Mouse (Mus musculus) T-helper 1 cell (primary cell): ENCODE measurements around the gene Mki67.

ENCODE experiments used
- in situ Hi-C: fragments of 300-600 bp; cut with MboI, MseI; formaldehyde crosslinking; loops from one replicate; pipeline ENCODE4 v1.15.1; 2025; ENCODE audit warnings: high pct_unique_total_duplicates

The Mki67 gene

GRCm38 (mm10) chr7:135715642-135716444 is at the start of gene Mki67:
Mki67 (minus strand) TSS chr7:135716361.
- in situ Hi-C loops = no loop called here

GRCm38 (mm10) chr7:135763311-135763710 is 47.1 kb upstream of the Mki67 start:
- in situ Hi-C loops = no loop called here

GRCm38 (mm10) chr7:135758754-135759510 is 42.8 kb upstream of the Mki67 start:
- in situ Hi-C loops = loop anchor here (10.0 kb wide), 2 partner anchors 604 to 854 kb away; no protein-coding TSS in a partner anchor

DNA sequence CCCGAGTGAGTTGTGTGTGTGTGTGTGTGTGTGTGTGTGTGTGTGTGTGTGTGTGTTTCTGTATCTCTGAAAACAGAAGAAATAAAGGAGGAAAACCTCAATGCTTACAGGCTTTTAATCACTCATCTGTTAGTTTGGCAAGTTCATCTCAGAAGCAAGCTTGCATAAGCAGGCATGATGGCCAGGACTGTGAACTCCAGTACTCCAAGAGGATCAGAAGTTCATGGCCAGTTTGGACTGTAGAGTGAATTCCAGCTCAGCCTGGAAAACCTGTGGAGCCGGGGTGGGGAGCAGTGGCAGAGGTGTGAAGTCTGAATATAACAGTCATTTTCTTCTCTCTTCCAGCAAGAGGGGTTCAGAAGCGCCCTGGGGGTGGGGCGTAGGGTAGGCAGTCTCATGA is 42.0 kb upstream of the Mki67 start:
- in situ Hi-C loops = loop anchor here (10.0 kb wide), 2 partner anchors 603 to 853 kb away; no protein-coding TSS in a partner anchor

- in situ Hi-C loops = loop anchor here (10.0 kb wide), 2 partner anchors 602 to 852 kb away; no protein-coding TSS in a partner anchor
Observed at GRCm38 (mm10) chr7:135756984-135757586, 40.9 kb upstream of the Mki67 start.

DNA sequence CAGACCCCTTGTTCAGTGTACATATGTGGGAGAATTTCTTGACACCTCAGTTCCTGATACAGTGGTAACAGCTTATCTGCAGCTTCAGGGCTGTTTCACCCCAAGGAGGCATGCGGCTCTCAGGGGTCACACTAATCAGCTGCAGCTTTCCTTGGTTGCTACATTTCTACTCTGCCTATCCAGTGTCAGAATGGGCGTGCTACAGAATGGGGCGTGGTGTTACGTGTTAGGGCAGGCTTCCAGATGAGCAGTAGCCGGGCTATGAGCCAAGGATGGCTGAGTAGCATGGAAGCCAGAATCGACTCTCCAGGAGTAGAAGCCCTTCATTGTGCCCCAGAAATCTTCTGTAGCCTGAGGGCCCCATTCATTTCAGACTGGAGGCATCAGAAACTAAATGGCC is 32.8 kb upstream of the Mki67 start:
- in situ Hi-C loops = no loop called here

- in situ Hi-C loops = no loop called here
Observed at GRCm38 (mm10) chr7:135747072-135747471, 30.9 kb upstream of the Mki67 start.

GRCm38 (mm10) chr7:135746528-135746927 is 30.4 kb upstream of the Mki67 start:
- in situ Hi-C loops = no loop called here

- in situ Hi-C loops = no loop called here
Observed at GRCm38 (mm10) chr7:135745091-135745490, 28.9 kb upstream of the Mki67 start.

DNA sequence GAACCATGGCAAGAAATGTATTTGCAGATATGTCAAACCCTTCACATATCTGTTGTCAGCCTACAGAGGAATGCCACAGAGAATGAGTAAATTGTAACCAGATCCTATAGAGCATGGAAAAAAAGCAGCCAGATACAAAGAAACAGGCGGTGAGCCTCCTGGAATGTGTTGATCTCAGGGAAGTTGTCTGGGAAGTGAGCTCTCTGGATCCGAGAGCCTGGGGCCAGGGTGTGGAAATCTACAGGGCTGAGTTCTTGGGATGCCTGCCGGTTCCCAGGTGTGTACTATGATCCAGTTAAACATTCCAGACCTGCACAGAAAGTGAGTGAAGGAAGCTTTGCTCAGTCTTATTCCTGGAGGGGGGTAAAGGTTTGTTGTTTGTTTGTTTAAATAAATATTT is 24.3 kb upstream of the Mki67 start:
- in situ Hi-C loops = no loop called here

GRCm38 (mm10) chr7:135736581-135736886 is 20.4 kb upstream of the Mki67 start:
- in situ Hi-C loops = loop anchor here (5.0 kb wide), 1 partner anchor 54 kb away; no protein-coding TSS in a partner anchor

DNA sequence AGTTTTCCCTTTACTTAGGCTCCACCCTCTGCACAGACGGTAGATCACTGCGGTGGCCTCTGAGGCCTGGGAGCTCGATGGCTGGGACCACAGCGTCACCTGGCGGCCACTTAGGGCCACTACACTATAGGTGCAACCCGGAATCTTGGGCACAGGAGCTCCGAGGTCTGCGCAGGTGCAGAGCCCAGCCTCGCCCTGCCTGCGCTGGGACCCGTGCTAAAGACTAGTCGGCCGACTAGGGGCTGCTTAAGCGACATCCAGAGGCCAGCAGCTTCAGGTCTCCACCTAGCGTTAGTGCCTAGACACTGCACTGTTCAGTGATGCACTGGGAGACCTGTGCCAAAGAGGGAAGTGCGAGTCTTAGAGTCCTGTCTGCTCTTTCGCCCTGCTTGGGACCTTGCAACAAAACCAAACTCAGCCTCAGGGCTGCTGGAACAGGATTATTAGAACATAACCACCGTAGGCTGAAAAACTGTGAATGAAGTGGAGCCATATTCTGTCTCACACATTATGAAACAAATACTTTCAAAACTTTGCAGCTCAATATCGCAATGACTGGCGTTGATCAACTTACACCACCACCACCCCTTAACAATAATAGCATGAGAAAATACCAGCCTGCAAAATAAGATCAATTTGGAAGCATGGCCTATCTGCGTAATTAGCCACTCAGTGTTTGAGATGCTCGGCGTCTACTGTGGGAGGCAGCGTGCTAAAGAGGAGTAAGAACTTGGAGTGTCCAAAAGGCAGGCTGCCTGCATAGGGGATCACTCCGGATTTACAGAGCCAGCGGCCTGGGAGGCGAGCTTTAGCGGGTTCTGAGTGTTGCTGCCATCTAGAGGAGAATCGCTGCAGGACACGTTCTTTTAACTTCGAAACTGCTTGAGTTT is 19.8 kb upstream of the Mki67 start:
- in situ Hi-C loops = loop anchor here (5.0 kb wide), 1 partner anchor 54 kb away; no protein-coding TSS in a partner anchor

DNA sequence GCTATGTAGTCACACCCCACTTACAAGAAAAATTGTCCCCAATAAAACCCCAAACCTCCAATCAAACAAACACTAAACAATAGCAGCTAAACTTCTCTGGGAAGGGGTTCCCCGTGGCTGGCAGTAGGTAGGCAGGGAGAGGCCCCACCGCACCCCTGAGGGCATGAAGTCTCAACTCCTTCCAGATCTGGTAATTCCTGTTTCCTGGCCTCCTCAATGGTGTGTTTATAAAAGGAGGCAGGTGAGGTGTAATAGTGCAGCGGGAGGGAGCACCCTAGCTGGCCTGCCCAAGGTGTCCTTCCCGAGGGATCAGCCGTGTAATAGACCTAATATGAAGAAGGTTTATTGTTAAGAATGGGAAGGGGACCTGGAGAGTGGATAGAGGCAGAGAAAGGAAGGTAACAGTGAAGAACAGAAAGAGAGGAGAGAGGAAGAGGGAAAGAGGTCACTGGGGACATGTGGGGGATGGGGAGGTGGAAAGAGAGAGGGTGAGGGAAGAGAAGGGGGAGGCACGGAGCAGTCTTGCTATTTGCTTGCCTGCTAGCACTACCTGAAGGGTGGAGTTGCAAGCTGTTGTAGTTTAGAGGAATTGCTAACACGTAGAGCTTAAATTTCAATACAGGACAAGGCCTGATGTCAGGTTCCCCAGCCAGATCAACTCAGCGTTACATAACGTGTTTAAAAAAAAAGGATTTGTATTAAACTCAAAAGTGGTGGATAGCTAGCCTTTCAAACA is 18.9 kb upstream of the Mki67 start:
- in situ Hi-C loops = loop anchor here (5.0 kb wide), 1 partner anchor 53 kb away; no protein-coding TSS in a partner anchor

GRCm38 (mm10) chr7:135734379-135734778 is 18.2 kb upstream of the Mki67 start:
- in situ Hi-C loops = no loop called here

GRCm38 (mm10) chr7:135728038-135728437 is 11.9 kb upstream of the Mki67 start:
- in situ Hi-C loops = no loop called here

- in situ Hi-C loops = no loop called here
Observed at GRCm38 (mm10) chr7:135726707-135727106, 10.5 kb upstream of the Mki67 start.

- in situ Hi-C loops = no loop called here
Observed at GRCm38 (mm10) chr7:135723672-135724341, 7.6 kb upstream of the Mki67 start.

DNA sequence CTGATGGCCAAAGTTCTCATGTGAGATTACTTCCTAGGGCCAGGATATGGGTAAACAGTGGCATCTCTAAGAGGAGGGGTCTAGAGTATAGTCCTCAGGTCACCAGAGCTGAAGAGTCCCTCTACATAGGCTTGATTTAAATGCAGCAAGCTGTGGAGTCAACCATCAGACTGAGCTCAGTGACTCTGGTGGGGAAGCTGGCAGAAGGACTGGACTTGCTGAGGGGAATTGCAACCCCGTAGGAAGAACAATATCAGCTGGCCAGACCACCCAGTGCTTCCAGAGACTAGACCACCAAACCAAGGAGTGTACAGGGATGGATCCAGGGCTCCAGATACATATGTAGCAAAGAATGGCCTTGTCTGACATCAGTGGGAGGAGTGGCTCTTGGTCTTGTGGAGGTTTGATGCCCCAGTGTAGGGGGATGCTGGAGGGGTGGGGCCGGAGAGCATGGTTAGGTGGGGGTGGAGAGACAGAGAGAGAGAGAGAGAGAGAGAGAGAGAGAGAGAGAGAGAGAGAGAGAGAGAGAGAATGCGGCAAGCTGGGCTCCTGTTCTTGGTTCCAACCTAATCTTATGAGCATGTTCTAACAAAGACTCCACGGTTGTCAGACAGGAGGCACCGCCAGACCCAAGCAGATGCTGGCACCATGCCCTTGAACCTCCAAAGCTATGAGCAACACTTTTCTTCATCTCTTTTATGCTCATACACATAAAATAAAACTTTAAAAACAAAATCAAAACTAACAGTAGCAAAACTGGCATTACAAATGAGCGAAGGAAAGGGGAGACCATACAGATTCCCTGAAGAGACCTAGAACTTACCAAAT is 6.1 kb upstream of the Mki67 start:
- in situ Hi-C loops = no loop called here

DNA sequence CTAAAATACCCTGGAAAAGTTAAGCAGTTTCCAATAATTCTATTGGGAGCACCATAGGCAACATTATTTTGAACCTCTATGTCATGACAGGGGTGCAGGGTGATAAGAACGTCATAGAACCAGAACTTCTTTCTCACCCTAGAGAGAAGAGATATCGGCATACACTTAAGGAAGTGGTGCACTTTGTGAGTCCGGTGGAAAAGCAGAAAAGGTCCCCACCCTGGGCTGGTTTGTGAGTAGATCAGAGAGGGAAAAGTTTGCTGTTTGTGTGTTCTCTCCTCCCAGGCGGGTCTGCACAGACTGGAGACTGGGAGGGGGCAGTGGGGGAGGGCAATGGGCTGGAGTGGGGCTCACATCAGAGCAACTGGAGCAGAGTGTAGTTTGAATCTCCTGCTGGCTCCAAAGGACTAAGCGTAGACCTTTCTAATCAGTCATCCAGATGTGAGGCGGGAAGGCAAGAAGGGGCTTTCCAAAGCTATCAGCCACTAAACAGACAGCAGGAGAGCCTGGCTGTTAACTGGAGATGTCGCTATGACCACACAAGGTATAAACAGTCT is 5.4 kb upstream of the Mki67 start:
- in situ Hi-C loops = no loop called here
